Mouse (Mus musculus): ENCODE measurements around the gene Rbp3. TPM values are rescaled to one million over a fixed set of nuclear protein-coding genes. Genes with fewer than 3 reads are reported as not detected.

The Rbp3 gene
- total and polyA plus RNA-seq, 3 experiments, result 0.11 TPM; not detected in 2

DNA sequence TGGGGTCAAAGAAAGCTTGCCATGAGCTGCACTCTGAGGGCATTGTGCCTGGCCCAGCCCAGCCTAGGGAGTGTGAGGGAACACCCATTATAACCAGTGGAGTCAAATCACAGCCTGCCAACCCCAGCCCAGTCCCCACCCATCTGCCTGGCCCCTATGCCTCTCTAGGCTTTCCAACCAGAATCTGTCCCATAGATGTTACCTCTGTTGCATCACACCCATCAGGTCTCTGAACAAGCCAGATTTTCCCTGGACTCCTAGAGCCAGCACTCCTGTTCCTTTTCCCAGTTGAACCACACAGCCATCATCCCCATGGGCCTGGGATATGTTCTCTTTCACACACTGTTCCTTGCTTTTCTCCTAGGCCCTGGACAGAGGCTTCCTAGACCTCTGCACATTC lies 47.6 kb downstream of the Rbp3 start:
- Histone ChIP-seq H3K4me3 (ENCODE audit: low read depth, low read length) (no peak overlapping the region), H3K4me1 (ENCODE audit: insufficient read depth, low read depth, low read length) (no peaks in the 10 kb centered on the region), H3K36me3 (replicated peaks) (no peaks in the 10 kb centered on the region), H3K27me3 (ENCODE audit: insufficient read depth, low read length) (no peaks in the 10 kb centered on the region), H3K9me3 (replicated peaks) (peaks cover 42% of the 10 kb centered on the region)
- ATAC-seq (ENCODE audit: extremely low read depth, insufficient number of reproducible peaks, low FRiP score, poor library complexity, severe bottlenecking), result no peak
- DNase-seq (ENCODE audit: low spot score), result no peak
- TF ChIP-seq POLR2AphosphoS5 (IDR thresholded peaks at IDR 0.05; ENCODE audit: insufficient replicate concordance, low read depth, low read length) (no peak), TAL1 (conservative IDR thresholded peaks at IDR 0.05; ENCODE audit: low read depth, low read length) (no peak), GATA2 (IDR thresholded peaks at IDR 0.05; ENCODE audit: borderline replicate concordance, low read depth, low read length) (no peak), CTCF (IDR thresholded peaks at IDR 0.05; ENCODE audit: low read depth, low read length) (no peak), GATA1 (IDR thresholded peaks at IDR 0.05; ENCODE audit: borderline replicate concordance, low read length) (no peak)

DNA sequence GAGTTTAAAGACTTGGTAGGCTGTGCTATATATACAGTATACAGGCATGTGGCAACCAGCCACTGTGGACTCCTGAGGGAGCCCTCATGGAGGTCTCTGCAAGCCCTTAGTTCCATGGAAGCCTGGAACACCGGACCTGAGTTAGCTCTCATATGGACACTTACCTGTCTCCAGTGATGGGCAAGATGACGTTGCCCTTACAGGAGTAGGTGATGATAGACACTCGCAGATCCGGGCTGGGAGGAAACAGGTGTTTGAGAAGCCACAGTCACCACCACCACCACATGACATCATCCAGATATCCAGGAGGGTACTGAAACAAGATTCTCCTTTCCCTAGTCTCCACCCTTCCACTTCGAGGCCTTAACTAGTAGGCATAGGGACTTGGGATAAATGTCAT lies 48.6 kb downstream of the Rbp3 start:
- TF ChIP-seq POLR2AphosphoS5 (IDR thresholded peaks at IDR 0.05; ENCODE audit: insufficient replicate concordance, low read depth, low read length), result no peak
- no peak for TF ChIP-seq CTCF (IDR thresholded peaks at IDR 0.05; ENCODE audit: low read depth, low read length)
- TF ChIP-seq GATA1 (IDR thresholded peaks at IDR 0.05; ENCODE audit: borderline replicate concordance, low read length), result no peak
- no peak for TF ChIP-seq GATA2 (IDR thresholded peaks at IDR 0.05; ENCODE audit: borderline replicate concordance, low read depth, low read length)
- TF ChIP-seq TAL1 (conservative IDR thresholded peaks at IDR 0.05; ENCODE audit: low read depth, low read length), result no peak
- no peak overlapping the region for H3K4me3 ChIP-seq (ENCODE audit: low read depth, low read length)
- DNase-seq (ENCODE audit: low spot score), result no peak
- no peak for ATAC-seq (ENCODE audit: extremely low read depth, insufficient number of reproducible peaks, low FRiP score, poor library complexity, severe bottlenecking)
- no peaks in the 10 kb centered on the region for H3K4me1 ChIP-seq (ENCODE audit: insufficient read depth, low read depth, low read length)
- H3K36me3 ChIP-seq (replicated peaks), result no peaks in the 10 kb centered on the region
- H3K27me3 ChIP-seq (ENCODE audit: insufficient read depth, low read length), result no peaks in the 10 kb centered on the region
- peaks cover 37% of the 10 kb centered on the region for H3K9me3 ChIP-seq (replicated peaks)

Other genes with a start within 250 kb of the Rbp3 start
- gene Gdf10, start 30.4 kb upstream of the Rbp3 start, total RNA-seq (2014; fragmentation: Nextera tagmentation), result not detected in 2 replicates
- 0.06 and 0.11 TPM in 2 replicates for gene Gdf10, start 30.4 kb upstream of the Rbp3 start, total RNA-seq (2017)
- gene Gdf10, start 30.4 kb upstream of the Rbp3 start, polyA plus RNA-seq (2012), result not detected in 2 replicates
- not detected in 2 replicates for gene Gdf2, start 13.0 kb upstream of the Rbp3 start, total RNA-seq (2014; fragmentation: Nextera tagmentation)
- gene Gdf2, start 13.0 kb upstream of the Rbp3 start, total RNA-seq (2017), result 0.12 and 0.16 TPM in 2 replicates
- not detected in 2 replicates for gene Gdf2, start 13.0 kb upstream of the Rbp3 start, polyA plus RNA-seq (2012)
- gene Zfp488, start 24.8 kb downstream of the Rbp3 start, total RNA-seq (2014; fragmentation: Nextera tagmentation), result not detected in 2 replicates
- 0.05 TPM in 1 of 2 replicates, not detected in the other for gene Zfp488, start 24.8 kb downstream of the Rbp3 start, total RNA-seq (2017)
- gene Zfp488, start 24.8 kb downstream of the Rbp3 start, polyA plus RNA-seq (2012), result not detected in 2 replicates
- gene Gm30083, start 61.2 kb downstream of the Rbp3 start, total RNA-seq (2014; fragmentation: Nextera tagmentation), result not detected in 2 replicates
- gene Gm30083, start 61.2 kb downstream of the Rbp3 start, total RNA-seq (2017), result not detected in 2 replicates
- not detected in 2 replicates for gene Gm30083, start 61.2 kb downstream of the Rbp3 start, polyA plus RNA-seq (2012)
- not detected in 2 replicates for gene Gm5460, start 62.8 kb downstream of the Rbp3 start, total RNA-seq (2014; fragmentation: Nextera tagmentation)
- 0.17 TPM in 1 of 2 replicates, not detected in the other for gene Gm5460, start 62.8 kb downstream of the Rbp3 start, total RNA-seq (2017)
- gene Gm5460, start 62.8 kb downstream of the Rbp3 start, polyA plus RNA-seq (2012), result not detected in 2 replicates
- not detected in 2 replicates for gene Antxrl, start 98.7 kb downstream of the Rbp3 start, total RNA-seq (2014; fragmentation: Nextera tagmentation)
- 0.11 and 0.17 TPM in 2 replicates for gene Antxrl, start 98.7 kb downstream of the Rbp3 start, total RNA-seq (2017)
- not detected in 2 replicates for gene Antxrl, start 98.7 kb downstream of the Rbp3 start, polyA plus RNA-seq (2012)
- not detected in 2 replicates for gene Anxa8, start 132.0 kb downstream of the Rbp3 start, total RNA-seq (2014; fragmentation: Nextera tagmentation)
- gene Anxa8, start 132.0 kb downstream of the Rbp3 start, total RNA-seq (2017), result not detected in 2 replicates
- not detected in 2 replicates for gene Anxa8, start 132.0 kb downstream of the Rbp3 start, polyA plus RNA-seq (2012)
- not detected in 2 replicates for gene A630023A22Rik, start 148.8 kb downstream of the Rbp3 start, total RNA-seq (2014; fragmentation: Nextera tagmentation)
- gene A630023A22Rik, start 148.8 kb downstream of the Rbp3 start, total RNA-seq (2017), result 0.11 TPM in 1 of 2 replicates, not detected in the other
- gene A630023A22Rik, start 148.8 kb downstream of the Rbp3 start, polyA plus RNA-seq (2012), result not detected in 2 replicates
- not detected in 2 replicates for gene Npy4r, start 198.5 kb downstream of the Rbp3 start, total RNA-seq (2014; fragmentation: Nextera tagmentation)
- 0.06 and 0.11 TPM in 2 replicates for gene Npy4r, start 198.5 kb downstream of the Rbp3 start, total RNA-seq (2017)
- gene Npy4r, start 198.5 kb downstream of the Rbp3 start, polyA plus RNA-seq (2012), result not detected in 2 replicates
- gene Gprin2, start 247.7 kb downstream of the Rbp3 start, total RNA-seq (2014; fragmentation: Nextera tagmentation), result not detected in 2 replicates
- gene Gprin2, start 247.7 kb downstream of the Rbp3 start, total RNA-seq (2017), result under 0.01 and 0.05 TPM in 2 replicates
- not detected in 2 replicates for gene Gprin2, start 247.7 kb downstream of the Rbp3 start, polyA plus RNA-seq (2012)